Mouse (Mus musculus) ovary, adult 18-20 months (tissue): ENCODE data around the gene Sirt7.
A peak's percentile ranks its signal among the peaks of the same experiment; 100 is the strongest.

Experiments
- DNase-seq: peaks from one replicate; pipeline ENCODE4 v3.0.0; 2022; ENCODE audit warnings: low spot score, mixed read lengths

Sirt7 gene

DNA sequence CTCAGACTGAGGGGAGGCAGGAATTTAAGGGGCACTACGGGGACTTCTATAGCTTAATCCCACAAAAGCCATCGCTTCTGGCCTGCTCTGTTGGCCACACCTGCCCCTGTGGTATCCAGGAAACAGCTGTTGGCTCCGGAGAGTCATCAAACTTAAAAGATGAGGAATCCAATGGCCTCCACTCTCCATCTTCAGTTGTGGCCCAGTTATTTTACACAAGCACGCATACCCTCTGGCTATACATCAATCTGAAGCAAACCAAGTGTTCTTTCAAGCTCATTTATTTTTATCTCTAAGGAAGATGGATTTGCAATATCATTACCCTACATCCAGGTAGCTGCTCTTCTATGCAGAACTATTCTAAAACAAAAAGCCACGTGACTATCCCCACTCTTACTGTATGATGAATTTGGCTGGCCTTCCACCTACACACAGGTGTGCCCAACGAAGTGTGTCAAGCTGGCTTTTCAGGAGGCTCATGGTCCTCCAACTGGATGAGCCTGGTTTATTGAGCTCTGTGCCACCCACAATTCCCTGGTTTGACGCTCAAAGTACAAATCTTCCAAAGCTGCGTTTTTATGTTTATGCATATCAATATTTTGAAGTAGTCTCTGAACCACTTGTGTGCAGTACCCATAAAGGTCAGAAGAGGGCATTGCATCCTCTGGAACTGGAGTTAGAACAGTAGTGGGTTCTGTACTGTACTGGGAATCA lies 42.6 kb downstream of the Sirt7 start:
- DNase-seq = no peak

DNA sequence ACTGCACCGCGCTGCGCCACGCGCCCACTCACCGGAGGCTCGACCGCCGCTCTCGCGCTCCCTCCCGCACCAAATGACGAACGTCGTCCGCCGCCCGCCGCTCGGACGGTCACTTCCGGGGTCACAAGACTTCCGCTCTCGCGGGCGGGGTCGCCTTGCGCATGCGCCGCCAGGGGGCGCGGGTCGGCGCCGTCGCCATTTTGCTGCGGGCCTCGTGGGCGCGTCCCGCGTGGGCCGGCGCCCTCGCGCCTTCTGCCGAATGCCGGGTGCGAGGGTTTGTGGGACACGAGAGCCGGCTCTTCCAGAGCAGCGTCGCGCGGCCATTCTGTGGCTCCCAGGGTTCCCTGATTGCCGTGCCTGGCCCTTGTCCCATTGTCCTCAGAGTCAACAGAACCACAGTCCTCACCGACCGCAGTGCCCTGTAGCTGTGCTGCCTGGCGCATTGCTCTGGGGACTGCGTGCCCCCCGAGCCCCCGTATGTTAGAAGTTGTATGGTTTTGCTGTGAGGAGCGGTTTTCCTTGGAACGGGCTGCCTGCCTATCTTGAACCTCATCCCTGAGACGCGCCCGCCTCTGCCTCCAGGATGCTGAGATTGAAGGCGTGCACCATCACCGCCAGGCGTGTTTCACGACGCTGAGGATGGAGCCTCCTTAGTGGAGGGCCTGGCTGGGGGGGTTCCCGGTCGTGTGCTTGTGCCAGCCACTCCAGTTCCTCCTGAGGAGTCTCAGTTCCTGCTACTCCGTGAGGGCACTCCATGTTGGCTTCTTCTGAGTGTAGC lies 43.4 kb downstream of the Sirt7 start, which contains the start of gene Arhgdia:
Gene Arhgdia (minus strand): TSS at position 135 of the 778 bp plus-strand sequence.
- DNase-seq = peak; percentile 71

DNA sequence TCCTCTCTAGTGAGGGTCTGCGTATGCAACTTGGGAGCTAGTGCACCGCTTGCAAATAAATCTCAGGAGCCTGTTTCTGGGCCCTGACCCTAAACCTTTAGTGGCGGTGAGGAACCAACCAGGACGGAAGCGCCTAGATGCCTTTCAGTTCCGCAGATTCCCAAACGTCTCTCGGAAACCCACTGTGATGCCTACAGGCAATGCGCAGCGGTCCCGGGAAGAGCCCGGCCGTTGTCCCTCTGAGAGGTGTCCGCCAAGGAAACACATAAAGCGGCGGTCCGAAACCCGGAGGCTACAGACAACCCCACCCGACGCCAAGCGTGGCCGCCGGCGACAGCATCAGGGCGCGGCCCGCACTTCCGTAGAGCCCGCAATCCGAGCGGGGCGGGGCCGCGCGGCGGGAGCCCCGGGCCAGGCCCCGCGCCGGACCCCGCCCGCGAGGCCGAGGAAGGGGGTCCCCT lies 44.1 kb downstream of the Sirt7 start:
- no peak for DNase-seq

DNA sequence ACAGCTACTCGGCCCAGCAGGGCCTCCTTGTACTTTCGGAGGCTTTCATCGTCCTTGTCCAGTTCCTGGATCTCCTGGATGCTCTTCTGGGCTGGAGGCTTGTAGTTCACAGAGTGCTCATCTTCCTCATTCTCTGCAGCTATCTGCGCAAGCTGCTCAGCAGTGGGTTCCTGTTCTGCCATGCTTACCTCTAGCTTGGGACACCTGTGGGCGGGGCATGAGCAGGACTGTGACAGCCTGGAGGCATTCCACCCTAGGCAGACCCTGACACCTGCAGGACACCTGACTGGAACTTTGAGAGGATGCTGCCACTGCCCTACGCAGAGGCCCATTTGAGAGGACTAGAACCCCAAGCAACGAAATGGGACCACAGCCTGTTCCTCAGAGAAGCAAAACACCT lies 44.9 kb downstream of the Sirt7 start:
- DNase-seq = no peak

DNA sequence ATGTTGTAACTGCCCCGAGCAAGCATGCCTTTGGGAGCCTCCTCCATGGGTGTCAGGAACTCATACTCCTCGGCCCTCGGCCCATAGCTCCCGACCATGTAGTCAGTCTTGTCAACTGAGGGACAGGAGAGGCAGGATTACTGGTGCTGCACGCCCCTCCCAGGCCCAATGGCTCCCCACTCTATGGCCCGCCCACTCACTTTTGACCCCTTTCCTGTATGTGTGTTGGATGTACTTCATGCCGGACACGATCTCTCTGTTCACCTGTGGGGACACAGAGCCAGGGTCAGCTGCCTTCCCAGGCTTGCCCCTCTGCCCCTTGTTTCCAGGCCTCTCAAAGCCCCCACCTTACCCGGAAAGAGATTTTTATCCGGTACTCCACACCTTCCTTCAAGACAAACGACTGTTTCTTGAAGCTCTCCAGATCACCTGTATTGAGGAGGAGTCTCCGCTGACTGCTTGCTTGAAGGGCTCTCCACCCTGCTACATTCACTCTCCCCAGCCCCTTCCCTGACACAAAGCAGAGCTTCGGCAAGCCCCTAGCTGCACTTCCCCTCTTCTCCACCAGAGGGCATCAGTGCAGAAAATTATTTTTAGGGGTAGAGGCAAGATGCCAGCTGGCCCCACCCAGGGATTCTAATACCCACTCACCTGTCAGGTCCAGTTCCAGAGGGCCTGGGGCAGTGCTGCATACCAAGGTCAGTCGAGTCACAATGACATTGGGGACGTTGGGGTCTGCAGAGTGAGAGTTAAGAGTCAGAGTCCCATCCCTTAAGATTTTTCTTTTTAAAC lies 45.5 kb downstream of the Sirt7 start:
- DNase-seq = no peak

DNA sequence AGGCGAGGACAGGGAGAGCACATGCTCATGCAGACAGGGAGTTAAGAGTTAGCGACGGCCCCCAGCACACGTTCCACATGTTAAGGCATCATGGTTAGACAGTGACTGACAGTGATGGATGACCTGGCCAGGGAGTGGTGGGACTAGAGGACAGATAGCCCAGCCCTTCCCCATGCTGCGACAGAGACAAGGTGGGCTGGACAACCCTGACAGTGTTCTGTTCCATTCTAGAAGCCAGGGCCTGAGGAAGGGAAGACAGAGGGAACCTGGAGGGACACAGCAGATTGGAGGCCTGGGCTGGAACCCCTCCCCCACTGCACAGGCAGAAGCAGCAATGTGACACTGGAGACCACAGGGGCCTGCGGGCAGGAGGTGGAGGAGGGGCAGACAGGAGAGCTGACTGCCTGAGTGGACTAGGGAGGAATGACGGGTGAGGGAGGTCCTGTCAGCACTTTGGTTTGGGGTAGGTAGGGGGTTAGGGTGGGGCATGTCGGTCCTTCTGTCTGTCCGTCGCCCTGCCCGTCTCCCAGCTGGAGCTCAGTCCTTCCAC lies 46.3 kb downstream of the Sirt7 start:
- DNase-seq = no peak

DNA sequence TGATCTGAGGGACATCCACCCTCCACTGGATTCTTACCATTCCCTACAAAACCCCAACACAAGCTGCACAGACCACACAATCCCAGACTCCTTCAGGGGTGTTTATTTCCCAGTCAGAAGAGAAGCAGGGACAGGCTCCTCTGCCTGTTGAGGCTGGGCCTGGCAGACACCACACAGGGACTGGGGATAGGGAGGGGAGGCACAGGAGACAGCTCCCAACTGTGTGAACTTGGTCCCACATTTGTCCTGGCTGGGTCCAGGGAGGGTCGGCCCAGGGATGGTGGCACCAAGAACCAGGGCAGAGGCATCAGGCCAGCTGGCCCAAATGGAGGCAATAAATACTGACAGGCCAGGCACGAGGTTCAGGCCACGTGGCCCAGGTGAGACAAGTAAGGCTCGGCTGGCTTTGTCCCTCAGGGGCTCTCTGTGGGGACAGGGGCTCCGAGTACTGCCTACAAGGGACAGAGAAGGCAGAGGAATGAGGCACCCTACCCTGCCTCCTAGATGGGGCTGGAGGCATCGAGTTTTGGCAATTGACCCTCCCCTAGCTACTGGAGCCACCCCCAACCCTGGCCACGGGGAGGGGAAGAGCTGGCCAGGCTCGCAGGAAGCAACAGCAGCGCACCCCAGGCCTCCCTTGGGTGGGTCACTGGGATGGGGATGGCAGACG lies 46.9 kb downstream of the Sirt7 start:
- no peak for DNase-seq

DNA sequence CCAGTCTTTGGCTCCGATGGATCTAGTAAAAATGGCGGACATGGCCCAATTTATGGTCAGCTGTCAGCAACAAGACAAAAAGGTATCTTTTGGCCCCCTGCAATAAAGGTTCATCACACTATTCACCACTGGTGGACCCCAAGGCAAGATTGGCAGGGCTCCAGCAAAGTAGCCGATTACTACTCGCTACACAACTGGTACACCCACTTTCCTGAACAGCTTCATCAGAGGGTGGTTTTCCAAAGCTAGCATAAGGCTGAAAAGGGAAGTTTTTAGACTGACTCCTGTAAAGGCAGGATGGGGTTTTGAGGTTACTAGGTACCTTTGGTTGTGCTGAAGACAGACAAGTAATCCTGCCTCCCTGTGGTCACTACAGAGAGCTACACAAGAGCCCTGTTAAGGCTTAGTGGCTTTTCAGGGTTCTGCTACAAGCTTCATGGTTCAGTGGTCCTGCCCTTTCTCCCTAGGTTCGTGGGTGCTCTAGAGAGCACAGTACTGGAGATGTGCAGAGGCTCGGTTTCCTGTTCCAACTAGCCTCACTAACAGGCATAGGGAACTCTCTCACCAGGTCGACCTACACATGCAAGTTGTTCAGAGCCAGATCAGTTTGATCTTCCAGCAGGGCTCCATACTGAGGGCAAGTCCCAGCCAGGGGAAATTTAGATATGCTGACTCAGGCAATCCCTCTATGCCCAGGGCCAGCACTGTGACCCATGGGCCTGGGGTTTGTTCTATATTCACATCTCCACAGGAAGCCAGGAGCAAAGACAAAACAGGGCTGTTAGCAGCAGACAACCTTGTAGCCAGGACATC lies 47.6 kb downstream of the Sirt7 start:
- no peak for DNase-seq

DNA sequence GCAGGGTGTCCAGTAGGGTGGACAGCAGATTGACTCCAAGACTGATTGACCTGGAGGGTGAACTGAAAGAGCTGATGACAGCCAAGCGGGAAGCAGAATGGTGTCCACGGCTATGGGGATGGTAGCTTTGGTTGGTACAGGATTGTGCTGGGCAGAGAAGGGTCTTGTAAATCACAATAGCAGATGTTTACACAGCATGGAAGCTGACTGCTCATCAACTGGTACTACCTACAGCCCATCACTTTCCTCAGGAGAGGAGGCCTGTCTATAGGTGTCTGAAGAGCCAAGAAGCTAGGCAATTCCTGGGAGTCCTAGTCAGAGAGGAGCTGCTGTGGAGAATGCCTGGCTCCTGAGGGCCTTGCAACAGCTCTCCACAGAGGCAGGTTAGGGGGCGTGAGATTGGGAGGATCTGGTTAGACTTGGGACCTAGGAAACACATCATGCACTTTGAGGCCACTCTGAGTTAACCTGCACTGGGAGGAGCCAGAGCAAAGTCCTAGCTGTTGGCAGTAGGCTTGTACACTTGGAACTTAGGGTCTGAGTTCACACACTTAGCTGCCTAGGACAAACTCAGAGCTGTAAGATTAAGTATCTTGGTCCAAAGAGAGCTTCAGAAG lies 48.6 kb downstream of the Sirt7 start:
- no peak for DNase-seq

DNA sequence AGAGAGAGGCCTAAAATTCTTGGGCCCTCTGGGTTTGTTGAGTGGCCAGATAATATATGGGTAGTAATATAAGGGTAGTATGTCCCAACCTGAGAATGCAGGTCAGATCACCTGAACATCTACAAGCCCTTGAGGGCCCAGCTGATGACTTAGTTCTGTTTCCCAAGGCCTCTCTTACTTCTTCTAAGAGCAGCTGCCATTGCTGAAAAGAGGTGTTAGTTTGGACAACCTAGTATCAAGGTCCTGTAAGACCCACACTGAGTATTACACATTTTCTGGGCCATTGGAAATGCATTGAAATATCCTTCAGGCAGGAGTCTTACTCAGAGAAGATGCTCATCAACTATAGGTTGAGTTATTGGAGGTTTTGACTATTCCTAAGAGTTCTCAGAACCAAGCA lies 49.1 kb downstream of the Sirt7 start:
- DNase-seq = no peak

DNA sequence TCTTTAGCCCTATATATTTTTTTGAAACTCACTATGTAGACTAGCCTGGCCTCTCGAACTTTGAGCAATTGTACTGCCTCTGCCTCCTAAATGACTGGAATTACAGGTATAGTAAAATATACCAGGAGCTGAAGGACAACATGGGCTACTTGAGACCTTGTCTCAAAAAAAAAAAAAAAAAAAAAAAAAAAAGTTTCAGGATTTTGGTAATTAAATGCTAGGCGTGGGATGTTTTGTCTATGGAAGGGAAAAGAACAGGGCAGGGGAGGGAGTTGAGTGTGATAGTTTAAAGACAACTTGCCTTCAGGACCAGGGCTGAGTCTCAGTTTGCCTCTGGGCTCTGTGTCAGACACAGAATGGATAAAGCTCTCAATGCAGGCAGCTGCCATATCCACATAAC lies 50.0 kb downstream of the Sirt7 start:
- DNase-seq = no peak

DNA sequence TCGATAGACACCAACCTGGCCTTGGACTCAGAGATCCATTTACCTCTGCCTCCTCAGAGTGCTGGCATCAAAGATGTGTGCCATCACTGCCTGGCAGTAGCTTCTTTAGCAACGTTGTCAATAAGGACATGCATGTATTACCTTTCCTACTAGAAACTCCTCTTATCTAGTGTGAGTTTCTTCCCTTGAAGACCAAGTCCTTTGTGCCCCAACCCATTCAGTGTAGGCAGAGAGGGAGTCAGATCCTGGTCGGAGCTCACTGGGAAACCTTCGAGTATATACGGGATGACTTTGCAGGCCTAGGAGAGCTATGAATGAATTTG lies 50.8 kb downstream of the Sirt7 start:
- DNase-seq = no peak

DNA sequence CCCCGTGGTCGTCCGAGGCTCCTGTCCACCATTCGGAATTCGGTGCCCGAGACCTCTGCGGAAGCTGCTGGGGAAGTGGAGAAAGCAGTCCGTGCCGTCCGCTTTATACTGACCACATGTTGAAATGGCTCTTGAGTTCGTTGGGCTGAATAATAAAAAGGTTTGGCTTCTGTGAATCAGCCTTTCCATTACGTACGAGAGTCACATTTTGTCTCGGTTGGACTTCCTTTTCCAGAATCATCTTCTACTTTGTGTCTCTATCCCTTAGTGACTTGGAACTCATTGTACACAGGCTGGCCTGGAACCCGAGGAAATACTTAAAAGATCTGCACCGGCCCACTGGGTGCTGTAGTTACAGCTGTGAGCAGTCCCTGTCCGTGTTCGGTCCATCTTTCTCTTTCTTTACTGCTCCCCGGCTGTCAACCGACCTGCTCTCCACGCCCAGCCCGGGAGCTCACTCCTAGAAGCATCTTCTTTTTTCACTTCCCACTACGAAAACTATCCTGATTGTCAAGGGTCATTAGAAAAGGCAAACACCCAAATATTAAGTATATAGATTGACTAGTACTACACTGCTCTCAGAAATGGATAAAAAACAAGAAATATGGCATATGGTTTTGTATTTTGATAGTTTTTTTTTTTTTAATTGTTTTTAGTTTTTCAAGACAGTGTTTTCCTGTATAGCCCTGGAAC lies 51.3 kb downstream of the Sirt7 start:
- no peak for DNase-seq

DNA sequence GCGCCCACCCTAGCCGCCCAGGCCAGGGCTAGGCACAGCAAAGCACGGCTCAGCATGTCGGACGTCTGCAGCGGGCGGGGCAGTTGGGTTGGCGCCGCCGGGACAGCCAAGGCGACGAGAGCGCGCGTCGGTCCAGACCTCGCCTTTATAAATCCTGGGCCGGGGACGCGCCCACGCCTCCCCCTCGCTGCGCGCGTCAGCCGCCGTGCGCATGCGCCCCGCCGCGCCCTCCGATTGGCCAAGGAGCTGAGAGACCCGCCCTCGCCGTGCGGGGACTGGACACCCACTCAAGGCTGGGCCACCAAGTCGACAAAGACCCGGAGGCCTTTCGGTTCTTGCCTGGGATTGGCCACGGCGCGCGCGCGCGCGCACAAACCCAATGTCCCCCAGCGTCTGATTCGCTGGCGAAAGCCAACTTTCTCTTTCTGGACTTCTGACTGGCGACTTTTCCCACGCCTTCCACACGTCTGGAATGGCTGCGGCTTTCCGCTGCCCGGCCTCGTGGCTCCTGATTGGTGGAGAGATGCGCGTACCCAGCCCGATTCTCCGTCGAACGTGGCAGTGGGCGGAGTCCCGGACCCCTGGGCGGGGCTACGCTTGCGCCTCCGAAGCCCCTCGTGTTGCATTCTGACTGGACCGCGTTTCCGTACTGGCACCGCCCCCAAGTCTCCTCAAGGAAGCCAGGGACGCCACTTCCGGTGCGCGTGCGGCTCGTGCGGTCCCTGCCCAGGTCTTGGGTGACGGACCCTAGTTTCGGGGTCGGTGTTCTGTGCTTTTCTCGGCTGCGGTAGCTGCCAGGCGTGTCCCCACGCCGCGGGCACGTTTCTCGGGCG lies 52.1 kb downstream of the Sirt7 start, which contains the start of gene P4hb:
Gene P4hb (minus strand): TSS at position 502 of the 833 bp plus-strand sequence.
- DNase-seq = peak; percentile 100

DNA sequence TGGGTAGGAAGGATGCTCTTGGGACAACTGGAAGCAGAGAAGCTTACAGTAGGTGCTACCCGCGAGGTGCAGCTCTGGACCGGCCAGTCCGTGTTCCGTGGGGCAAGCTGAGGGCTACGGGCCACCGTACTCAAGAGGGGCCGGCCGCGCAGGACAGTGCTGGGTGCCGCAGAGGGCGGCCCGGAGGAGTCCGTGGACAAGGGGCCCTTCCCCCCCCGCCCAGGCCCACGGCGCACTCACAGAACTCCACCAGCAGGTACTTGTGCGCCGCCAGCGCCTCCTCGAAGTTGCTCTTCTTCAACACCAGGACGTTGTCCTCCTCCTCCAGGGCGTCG lies 52.7 kb downstream of the Sirt7 start:
- DNase-seq = no peak

DNA sequence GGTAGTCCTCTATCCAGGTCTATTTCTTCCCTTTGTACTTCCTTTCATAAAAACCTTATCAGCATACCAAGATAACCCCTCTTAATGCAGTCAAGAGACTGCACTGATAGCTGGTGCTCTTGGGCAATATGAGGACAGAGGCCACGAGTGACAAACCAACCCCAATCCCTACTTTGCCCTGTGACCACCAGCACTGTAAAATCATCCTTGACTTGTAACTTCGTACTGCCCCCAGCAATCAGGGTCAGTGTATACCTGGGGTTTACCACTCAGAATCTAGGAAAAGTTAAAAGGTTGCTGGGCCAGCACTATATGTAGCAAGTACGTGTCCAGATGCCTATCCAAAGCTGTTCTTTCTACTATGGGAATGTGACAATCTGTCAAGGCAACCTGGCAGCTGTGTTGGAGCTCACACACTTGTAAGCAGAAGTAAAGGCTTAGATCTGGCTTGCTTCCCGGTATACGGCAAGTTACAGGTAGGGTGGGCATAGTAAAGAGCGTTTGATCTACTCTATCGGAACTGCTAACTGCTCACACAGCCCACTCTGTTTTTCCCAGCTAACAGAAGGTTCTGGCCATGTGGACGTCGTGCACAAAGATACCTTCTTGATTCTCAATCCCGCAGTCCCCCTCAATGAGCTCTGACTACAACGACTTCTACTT lies 53.2 kb downstream of the Sirt7 start:
- no peak for DNase-seq

DNA sequence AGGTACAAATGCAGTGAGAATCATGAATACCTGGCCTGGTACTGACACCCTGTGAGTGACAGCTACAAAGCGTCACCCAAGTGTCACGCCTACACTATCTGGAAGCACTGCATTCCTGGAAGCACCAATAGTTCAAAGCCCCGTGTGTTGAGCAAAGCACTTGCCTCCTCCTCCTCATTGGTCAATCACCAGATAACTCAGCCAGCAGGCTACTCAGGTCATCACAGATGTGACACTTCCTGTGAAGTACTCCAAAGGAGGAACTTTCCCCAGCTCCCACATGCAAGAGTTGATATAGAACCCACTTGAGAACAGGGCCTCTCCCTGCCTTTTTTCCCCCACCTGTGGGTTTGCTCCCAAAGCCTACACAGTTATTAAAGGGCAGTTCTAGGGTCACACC lies 53.9 kb downstream of the Sirt7 start:
- DNase-seq = no peak
